Mouse (Mus musculus) heart, embryonic 15.5 days (tissue): ENCODE measurements around the gene Snx32. TPM values are rescaled to one million over a fixed set of nuclear protein-coding genes. Genes with fewer than 3 reads are reported as not detected.

Source experiments
- ATAC-seq: fragments of 200-750 bp; cut with Nextera tagmentation; replicated peaks from 2 replicates; pipeline ENCODE4 v1.8.0; 2017; ENCODE audit warnings: low read depth, moderate TSS enrichment; ENCODE audit not compliant: insufficient number of reproducible peaks, insufficient read depth, low FRiP score
- H3K27ac ChIP-seq: fragments of 300-500 bp; sonication (generic); 2 replicates; pipeline ENCODE4 v1.5.1; 2015; ENCODE audit warnings: mild to moderate bottlenecking, inconsistent platforms
- H3K27me3 ChIP-seq: fragments of 300-500 bp; sonication (generic); 2 replicates; pipeline ENCODE4 v1.6.1; 2015; ENCODE audit warnings: inconsistent platforms
- H3K36me3 ChIP-seq: fragments of 300-500 bp; sonication (generic); 2 replicates; pipeline ENCODE4 v1.6.1; 2015; ENCODE audit warnings: mild to moderate bottlenecking, inconsistent platforms
- H3K4me1 ChIP-seq: fragments of 300-500 bp; sonication (generic); replicated peaks from 2 replicates; pipeline ENCODE4 v1.6.1; 2015; ENCODE audit warnings: inconsistent platforms
- H3K4me2 ChIP-seq: fragments of 300-500 bp; sonication (generic); 2 replicates; pipeline ENCODE4 v1.6.1; 2015; ENCODE audit warnings: inconsistent platforms, mild to moderate bottlenecking, moderate library complexity
- H3K4me3 ChIP-seq: fragments of 300-500 bp; sonication (generic); 2 replicates; pipeline ENCODE4 v1.5.1; 2015; ENCODE audit warnings: mild to moderate bottlenecking, inconsistent platforms
- H3K9ac ChIP-seq: fragments of 300-500 bp; sonication (generic); 2 replicates; pipeline ENCODE4 v1.6.1; 2015; ENCODE audit warnings: mild to moderate bottlenecking, inconsistent platforms
- H3K9me3 ChIP-seq: fragments of 300-500 bp; sonication (generic); replicated peaks from 2 replicates; pipeline ENCODE4 v1.6.1; 2016; ENCODE audit warnings: inconsistent platforms
- WGBS: fragments of 180-500 bp; shearing (Covaris S2); methylation state at CpG from one replicate; pipeline ENCODE4 v1.1.7; 2015; ENCODE audit warnings: mixed read lengths; 5-methylcytosine and 5-hydroxymethylcytosine counted together
- polyA plus RNA-seq: library from polyadenylated mRNA; unstranded; fragments of >200 nt; fragmentation: Nextera tagmentation; extraction: Ambion mirVana; gene quantifications from 2 replicates; pipeline ENCODE4 v1.2.1, GENCODE M21; 2015

The Snx32 gene
- polyA plus RNA-seq, 1 experiment from 2014 or later: 15.8 TPM

DNA sequence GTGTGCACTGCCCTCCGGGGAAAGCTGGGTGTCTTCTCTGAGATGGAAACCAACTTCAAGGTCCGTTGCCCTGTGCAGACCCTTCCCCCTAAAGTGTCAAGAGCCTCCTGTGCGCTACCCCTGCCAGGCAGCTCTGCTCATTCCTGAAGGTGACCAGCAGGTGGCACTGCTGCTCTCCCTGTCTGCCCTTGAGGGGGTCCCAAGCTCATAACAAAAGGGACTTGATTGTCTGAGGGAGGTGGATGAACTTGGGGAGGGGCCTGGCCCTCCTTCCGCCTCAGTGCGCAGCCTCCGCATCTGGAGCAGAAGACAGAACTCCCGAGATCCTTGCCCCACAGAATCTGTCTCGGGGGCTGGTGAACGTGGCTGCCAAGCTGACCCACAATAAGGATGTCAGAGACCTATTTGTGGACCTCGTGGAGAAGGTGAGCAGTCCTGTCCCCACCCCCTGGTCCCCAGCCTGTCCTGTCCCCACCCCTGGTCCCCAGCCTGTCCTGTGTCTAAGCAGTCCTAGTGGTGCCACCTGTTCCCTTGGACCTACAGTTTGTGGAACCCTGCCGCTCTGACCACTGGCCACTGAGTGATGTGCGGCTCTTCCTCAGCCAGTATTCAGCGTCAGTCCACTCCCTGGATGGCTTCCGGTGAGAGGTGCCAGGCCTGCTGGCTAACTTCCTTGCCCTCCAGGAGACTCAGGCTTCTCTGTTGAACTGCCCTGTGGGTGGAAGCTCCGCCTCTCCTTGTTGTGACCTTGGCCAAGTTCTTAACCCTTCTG is 46.4 kb downstream of the Snx32 start:
- WGBS: 35% methylated on average over 15 of the region's 15 CpGs
- no peaks in the 10 kb centered on the region for H3K27me3 ChIP-seq
- H3K9me3 ChIP-seq: no peaks in the 10 kb centered on the region
- H3K27ac ChIP-seq: peak overlapping the region; percentile 82
- peak; percentile 51; the same call in 1 of the 2 replicates for ATAC-seq
- H3K9ac ChIP-seq: peak overlapping the region; percentile 48
- peaks cover 30% of the 10 kb centered on the region for H3K4me1 ChIP-seq
- peak overlapping the region; percentile 36 for H3K4me3 ChIP-seq
- peak overlapping the region; percentile 54 for H3K4me2 ChIP-seq
- peaks cover 41% of the 10 kb centered on the region for H3K36me3 ChIP-seq

DNA sequence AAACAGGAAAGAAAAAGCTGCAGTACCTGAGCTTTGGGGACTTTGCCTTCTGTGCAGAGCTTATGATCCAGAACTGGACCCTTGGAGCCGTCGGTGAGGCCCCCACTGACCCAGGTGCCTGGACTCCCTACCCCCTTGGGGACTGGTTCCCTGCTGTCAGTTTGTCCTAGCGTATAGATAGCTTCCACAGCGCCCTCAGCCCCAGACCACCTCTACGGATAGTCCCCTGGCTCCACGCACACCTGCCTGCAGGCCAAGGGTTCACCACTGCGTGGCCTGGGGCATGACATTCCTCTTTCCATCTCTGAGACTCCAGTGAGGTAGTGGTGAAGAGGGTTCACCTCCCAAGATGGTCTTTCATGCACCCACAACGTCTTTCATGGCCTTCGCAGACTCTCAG is 47.1 kb downstream of the Snx32 start:
- ATAC-seq: no peak
- Histone ChIP-seq H3K4me1 (peaks cover 31% of the 10 kb centered on the region), H3K27me3 (no peaks in the 10 kb centered on the region), H3K36me3 (peaks cover 41% of the 10 kb centered on the region), H3K4me3 (no peak overlapping the region), H3K9ac (no peak overlapping the region), H3K27ac (no peak overlapping the region), H3K9me3 (no peaks in the 10 kb centered on the region), H3K4me2 (no peak overlapping the region)
- WGBS: 85% methylated on average over 9 of the region's 9 CpGs

DNA sequence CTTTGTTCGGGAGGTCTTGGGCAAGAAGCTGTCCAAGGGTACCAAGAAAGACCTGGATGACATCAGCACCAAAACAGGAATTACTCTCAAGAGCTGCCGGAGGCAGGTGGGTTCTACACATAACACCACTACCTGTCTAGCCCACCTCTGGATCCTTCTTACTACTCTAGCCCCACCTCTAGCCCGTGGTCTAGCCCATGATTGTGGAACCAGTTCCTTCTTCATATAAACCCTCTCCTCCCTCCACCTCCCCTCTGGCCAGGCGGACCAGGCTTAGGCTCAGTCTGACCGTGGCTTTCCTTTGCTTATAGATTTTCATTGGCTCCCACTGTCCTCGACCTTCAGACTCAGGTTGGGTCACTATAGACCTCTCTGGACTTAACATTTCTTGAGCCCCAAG is 48.9 kb downstream of the Snx32 start:
- WGBS: 84% methylated on average over 6 of the region's 6 CpGs
- H3K9ac ChIP-seq: no peak overlapping the region; the same call in 1 of the 2 replicates
- H3K9me3 ChIP-seq: no peaks in the 10 kb centered on the region
- no peak overlapping the region for H3K27ac ChIP-seq
- H3K36me3 ChIP-seq: peaks cover 28% of the 10 kb centered on the region
- H3K4me2 ChIP-seq: peak overlapping the region; percentile 76
- H3K4me1 ChIP-seq: peaks cover 41% of the 10 kb centered on the region
- no peaks in the 10 kb centered on the region for H3K27me3 ChIP-seq
- peak overlapping the region; percentile 77 for H3K4me3 ChIP-seq
- no peak for ATAC-seq

DNA sequence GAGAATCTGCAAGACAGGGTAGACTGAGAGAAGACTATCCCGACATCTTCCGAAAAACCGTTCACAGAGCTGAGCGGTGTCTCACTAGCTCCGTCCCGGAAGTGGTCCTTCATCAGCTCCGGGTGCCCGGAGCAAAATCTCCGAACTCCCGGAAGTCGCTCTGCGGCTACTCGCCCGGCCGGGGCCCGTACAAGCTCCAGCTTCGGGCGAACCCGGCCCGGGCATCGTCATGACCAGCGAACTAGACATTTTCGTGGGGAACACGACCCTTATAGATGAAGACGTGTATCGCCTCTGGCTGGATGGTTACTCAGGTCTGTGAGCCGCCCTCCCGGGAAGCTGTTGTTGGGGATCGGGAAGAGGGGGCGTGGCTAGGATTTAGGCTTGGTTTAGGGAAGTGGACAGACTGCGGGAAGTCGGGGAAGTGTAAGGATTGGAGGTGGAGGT is 49.9 kb downstream of the Snx32 start, which contains the start of gene Fibp:
Gene Fibp (plus strand): TSS at position 151 of the 447 bp plus-strand sequence.
- Histone ChIP-seq H3K27ac (peak within 1 kb of the TSS; percentile 81), H3K36me3 (peaks cover 19% of the 10 kb centered on the region), H3K4me2 (peak within 1 kb of the TSS; percentile 76), H3K4me1 (peaks cover 50% of the 10 kb centered on the region), H3K9me3 (no peaks in the 10 kb centered on the region), H3K4me3 (peak within 1 kb of the TSS; percentile 77), H3K27me3 (no peaks in the 10 kb centered on the region), H3K9ac (peak within 1 kb of the TSS; percentile 79)
- peak; percentile 51 for ATAC-seq
- WGBS: under 1% methylated on average over 32 of the region's 32 CpGs

DNA sequence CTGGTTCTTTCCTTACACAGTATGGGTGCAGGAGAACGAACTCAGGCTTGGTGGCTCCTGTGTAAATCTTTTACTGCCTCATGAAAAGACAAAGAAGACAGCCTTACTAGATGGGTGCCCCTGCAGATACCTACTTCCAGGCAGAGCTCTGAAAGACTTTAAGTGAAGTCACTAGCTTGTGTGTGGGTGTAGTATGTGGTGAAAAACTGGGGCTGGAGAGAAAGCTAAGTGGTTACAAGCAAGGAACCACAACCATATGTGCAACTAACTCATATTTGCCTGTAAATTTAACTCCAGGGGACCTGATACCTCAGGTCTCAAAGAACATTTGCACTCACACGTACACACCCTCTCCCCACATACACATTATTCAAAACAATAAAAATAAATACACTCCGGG is 50.4 kb downstream of the Snx32 start:
- Histone ChIP-seq H3K36me3 (peaks cover 13% of the 10 kb centered on the region), H3K27me3 (no peaks in the 10 kb centered on the region), H3K4me3 (peak overlapping the region; percentile 77), H3K9ac (peak overlapping the region; percentile 79), H3K27ac (peak overlapping the region; percentile 81), H3K9me3 (no peaks in the 10 kb centered on the region), H3K4me2 (peak overlapping the region; percentile 76), H3K4me1 (peaks cover 56% of the 10 kb centered on the region)
- 22% methylated on average over 3 of the region's 3 CpGs for WGBS
- no peak for ATAC-seq

DNA sequence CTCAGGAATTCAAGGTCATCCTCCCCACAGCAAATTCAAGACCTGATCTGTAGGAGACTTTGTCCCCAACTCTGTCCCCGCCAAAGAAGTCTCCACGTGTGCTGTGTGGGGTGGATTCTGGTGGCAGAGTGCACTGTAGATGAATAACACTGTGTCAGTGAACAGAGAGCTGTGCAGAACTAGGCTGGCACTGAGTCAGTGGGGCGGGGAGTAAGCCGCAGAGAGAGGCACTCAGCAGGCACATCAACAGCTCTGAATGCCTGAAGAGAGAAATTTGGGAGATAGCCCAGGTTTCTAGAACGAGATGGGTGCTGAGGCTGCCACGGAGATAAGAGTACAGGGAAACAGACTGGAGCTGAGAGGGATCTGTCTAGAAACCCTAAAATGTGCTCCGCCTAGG is 51.3 kb downstream of the Snx32 start:
- Histone ChIP-seq H3K36me3 (peaks cover 11% of the 10 kb centered on the region), H3K4me3 (no peak overlapping the region), H3K4me2 (no peak overlapping the region), H3K9me3 (no peaks in the 10 kb centered on the region), H3K27me3 (no peaks in the 10 kb centered on the region), H3K9ac (no peak overlapping the region), H3K4me1 (peaks cover 53% of the 10 kb centered on the region), H3K27ac (no peak overlapping the region)
- 58% methylated on average over 7 of the region's 7 CpGs for WGBS
- ATAC-seq: no peak

DNA sequence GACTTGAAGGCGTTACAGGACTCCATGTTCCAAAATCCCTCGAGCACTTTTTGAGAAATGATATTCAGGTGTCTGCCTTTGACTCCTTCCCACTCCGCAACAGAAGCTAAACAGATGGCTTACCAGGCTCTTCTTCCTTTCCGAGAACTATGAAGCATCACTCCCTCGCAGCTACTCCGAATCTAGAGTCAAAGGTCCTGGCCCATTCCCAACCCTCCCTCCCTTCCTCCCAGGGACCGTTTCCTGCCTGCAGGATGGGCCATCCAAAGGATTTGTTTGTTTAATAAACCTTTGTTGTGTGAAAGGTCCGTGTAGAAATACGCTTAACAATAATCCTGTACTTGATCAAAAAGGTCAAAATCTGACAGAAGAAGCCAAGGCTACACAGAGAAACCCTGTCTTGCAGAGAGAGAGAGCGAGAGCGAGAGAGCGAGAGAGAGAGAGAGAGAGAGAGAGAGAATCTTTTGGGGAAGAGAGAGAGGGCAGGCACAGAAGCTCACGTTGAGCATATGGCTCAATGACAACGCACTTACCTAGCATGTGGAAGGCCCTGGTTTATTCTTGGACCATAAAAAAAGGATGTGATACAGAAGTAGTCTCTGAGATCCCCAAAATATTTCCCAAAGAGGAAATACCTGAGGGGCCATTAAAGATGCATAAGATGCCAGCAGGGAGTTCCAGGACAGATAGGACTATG is 52.4 kb downstream of the Snx32 start, which contains the start of gene Ccdc85b:
Gene Ccdc85b (minus strand): TSS at position 149 of the 697 bp plus-strand sequence.
- peak within 1 kb of the TSS; percentile 94 for H3K4me2 ChIP-seq
- no peak for ATAC-seq
- H3K27ac ChIP-seq: peak within 1 kb of the TSS; percentile 88
- 16% methylated on average over 14 of the region's 14 CpGs for WGBS
- H3K9me3 ChIP-seq: no peaks in the 10 kb centered on the region
- peak within 1 kb of the TSS; percentile 64 for H3K4me3 ChIP-seq
- no peaks in the 10 kb centered on the region for H3K27me3 ChIP-seq
- H3K36me3 ChIP-seq: peaks cover 5% of the 10 kb centered on the region
- H3K4me1 ChIP-seq: peaks cover 47% of the 10 kb centered on the region
- H3K9ac ChIP-seq: peak within 1 kb of the TSS; percentile 80

DNA sequence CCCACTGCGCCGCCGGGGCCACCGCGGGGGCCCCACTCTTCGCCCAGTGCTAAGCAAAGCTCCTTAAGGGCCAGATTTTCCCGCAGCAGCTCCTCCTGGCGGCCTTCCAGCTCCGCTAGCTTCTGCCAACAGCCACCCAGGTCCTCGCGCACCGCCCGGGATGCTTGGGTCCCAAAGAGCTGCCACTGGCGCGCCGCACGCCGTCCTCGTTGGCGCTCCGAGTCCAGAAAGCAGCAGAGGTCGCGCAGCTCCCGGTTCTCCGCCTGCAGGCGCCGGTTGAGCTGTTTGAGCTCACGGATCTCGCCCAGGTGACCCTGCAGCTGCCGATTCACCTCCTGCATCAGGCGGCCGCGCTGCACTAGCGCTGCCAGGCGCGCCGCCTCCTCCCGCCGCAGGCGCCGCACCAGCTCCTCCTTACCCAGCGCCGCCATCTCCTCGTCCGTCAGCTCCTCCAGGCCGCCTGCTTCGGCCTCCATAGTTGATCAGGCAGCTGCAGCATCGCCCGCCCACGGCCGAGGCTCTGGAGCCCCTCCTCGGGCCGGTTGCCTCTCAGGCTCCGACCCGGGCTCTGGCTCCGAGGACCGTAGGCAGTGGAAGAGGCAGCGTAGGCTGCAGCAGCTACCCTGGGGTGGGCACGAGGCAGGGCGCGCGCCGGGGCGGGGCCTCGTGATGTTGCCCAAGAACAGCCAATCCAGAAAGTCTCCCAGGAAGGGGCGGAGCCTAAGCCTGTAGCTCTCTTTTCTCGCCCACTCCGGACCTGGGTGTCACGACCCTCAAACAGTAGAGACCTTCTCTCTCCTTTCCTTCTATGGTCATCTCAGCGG is 53.2 kb downstream of the Snx32 start:
- Histone ChIP-seq H3K4me3 (peak overlapping the region; percentile 64), H3K4me2 (peak overlapping the region; percentile 94), H3K36me3 (no peaks in the 10 kb centered on the region), H3K4me1 (peaks cover 47% of the 10 kb centered on the region), H3K9me3 (no peaks in the 10 kb centered on the region), H3K27me3 (no peaks in the 10 kb centered on the region), H3K27ac (peak overlapping the region; percentile 88), H3K9ac (peak overlapping the region; percentile 80)
- under 1% methylated on average over 70 of the region's 70 CpGs for WGBS
- peak; percentile 89 for ATAC-seq

DNA sequence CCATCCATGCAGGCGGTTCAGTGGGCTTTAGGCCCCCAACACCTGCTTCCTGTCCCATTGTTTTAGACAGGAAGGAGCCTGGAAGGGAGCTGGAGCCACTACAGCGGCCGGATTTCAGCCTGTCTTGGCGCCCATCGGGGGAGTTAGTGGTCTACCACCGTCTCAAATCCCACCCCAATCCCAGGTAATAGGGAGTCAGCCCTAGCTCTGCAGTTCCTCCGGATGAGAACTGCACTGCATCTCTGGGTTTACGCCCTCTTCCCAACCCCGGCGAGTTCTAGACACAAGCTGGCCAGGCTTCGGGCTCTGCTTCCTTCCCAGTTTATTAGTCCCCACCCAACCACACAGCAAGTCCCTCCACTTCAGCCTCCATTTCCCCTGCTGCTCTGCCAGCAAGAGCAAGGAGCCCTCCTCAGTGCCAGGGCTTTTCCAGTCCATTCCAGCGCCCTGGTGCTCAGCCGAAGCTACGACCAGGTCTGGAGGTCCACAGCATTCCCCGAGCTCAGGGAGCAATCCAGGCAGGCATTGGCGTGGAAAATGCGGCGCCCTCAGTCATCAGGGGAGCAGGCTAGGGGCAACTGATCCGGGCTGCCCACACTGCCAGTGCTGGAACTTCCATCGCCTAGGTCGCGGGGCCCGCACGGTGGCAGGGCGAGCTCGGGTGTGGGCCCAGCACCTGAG is 54.0 kb downstream of the Snx32 start:
- no peaks in the 10 kb centered on the region for H3K9me3 ChIP-seq
- 3% methylated on average over 26 of the region's 26 CpGs for WGBS

DNA sequence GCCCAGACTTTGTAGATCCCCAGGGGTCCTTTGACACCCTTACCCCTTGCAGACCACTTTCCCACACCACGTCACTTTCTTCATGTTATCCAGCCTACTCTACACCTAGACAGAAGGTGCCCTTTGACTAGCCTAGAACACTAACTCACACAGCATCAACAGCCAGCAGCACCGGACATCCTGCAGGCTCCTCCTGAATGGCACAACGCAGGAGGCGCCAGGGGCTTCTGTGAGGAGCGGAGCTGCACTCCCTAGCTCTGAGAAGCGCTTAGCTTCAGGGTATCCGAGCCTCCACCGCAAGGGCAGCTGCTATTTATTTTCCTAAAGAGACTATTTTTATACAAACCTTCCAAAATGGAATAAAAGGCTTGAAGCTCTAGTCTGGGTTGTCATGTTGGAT is 54.8 kb downstream of the Snx32 start:
- peak overlapping the region; percentile 94 for H3K4me2 ChIP-seq
- no peak for ATAC-seq
- H3K9me3 ChIP-seq: no peaks in the 10 kb centered on the region
- peak overlapping the region; percentile 88 for H3K27ac ChIP-seq
- no peaks in the 10 kb centered on the region for H3K36me3 ChIP-seq
- peak overlapping the region; percentile 64 for H3K4me3 ChIP-seq
- peaks cover 1% of the 10 kb centered on the region; the same call in 1 of the 2 replicates for H3K27me3 ChIP-seq
- H3K4me1 ChIP-seq: peaks cover 36% of the 10 kb centered on the region
- peak overlapping the region; percentile 80; the same call in 1 of the 2 replicates for H3K9ac ChIP-seq
- 62% methylated on average over 8 of the region's 8 CpGs for WGBS

More for the DNA sequence above, 54.0 kb downstream of the Snx32 start:
- H3K36me3 ChIP-seq: no peaks in the 10 kb centered on the region
- no peaks in the 10 kb centered on the region for H3K27me3 ChIP-seq
- H3K9ac ChIP-seq: peak overlapping the region; percentile 80
- peak overlapping the region; percentile 88 for H3K27ac ChIP-seq
- peak; percentile 12; the same call in 1 of the 2 replicates for ATAC-seq
- peaks cover 42% of the 10 kb centered on the region for H3K4me1 ChIP-seq
- H3K4me3 ChIP-seq: peak overlapping the region; percentile 64
- H3K4me2 ChIP-seq: peak overlapping the region; percentile 94
